Mouse (Mus musculus) midbrain, embryonic 12.5 days (tissue): ENCODE measurements around the gene Dnah10. TPM values are rescaled to one million over a fixed set of nuclear protein-coding genes. Genes with fewer than 3 reads are reported as not detected.

Experiments
- ATAC-seq: fragments of 200-750 bp; cut with Nextera tagmentation; 2 replicates; pipeline ENCODE4 v1.8.0; 2017; ENCODE audit warnings: low read depth, moderate TSS enrichment, moderate library complexity; ENCODE audit not compliant: low FRiP score
- H3K27ac ChIP-seq: fragments of 300-500 bp; sonication (generic); replicated peaks from 2 replicates; pipeline ENCODE4 v1.5.1; 2016; ENCODE audit warnings: mild to moderate bottlenecking
- H3K27me3 ChIP-seq: fragments of 300-500 bp; sonication (generic); 2 replicates; pipeline ENCODE4 v1.6.1; 2016; ENCODE audit warnings: mild to moderate bottlenecking
- H3K36me3 ChIP-seq: fragments of 300-500 bp; sonication (generic); 2 replicates; pipeline ENCODE4 v1.6.1; 2016
- H3K4me1 ChIP-seq: fragments of 300-500 bp; sonication (generic); 2 replicates; pipeline ENCODE4 v1.6.1; 2016
- H3K4me2 ChIP-seq: fragments of 300-500 bp; sonication (generic); replicated peaks from 2 replicates; pipeline ENCODE4 v1.6.1; 2016; ENCODE audit warnings: mild to moderate bottlenecking, moderate library complexity
- H3K4me3 ChIP-seq: fragments of 300-500 bp; sonication (generic); 2 replicates; pipeline ENCODE4 v1.5.1; 2016; ENCODE audit warnings: mild to moderate bottlenecking
- H3K9ac ChIP-seq: fragments of 300-500 bp; sonication (generic); replicated peaks from 2 replicates; pipeline ENCODE4 v1.6.1; 2016; ENCODE audit warnings: mild to moderate bottlenecking, moderate library complexity
- H3K9me3 ChIP-seq: fragments of 300-500 bp; sonication (generic); 2 replicates; pipeline ENCODE4 v1.6.1; 2016; ENCODE audit warnings: mild to moderate bottlenecking
- WGBS: fragments of 180-500 bp; shearing (Covaris S2); methylation state at CpG from one replicate; pipeline ENCODE4 v1.1.7; 2016; 5-methylcytosine and 5-hydroxymethylcytosine counted together
- polyA plus RNA-seq: library from polyadenylated mRNA; unstranded; fragments of >200 nt; fragmentation: Nextera tagmentation; extraction: Ambion mirVana; gene quantifications from 2 replicates; pipeline ENCODE4 v1.2.1, GENCODE M21; 2016

Dnah10 gene
- polyA plus RNA-seq, 1 experiment from 2014 or later = 0.09 TPM

DNA sequence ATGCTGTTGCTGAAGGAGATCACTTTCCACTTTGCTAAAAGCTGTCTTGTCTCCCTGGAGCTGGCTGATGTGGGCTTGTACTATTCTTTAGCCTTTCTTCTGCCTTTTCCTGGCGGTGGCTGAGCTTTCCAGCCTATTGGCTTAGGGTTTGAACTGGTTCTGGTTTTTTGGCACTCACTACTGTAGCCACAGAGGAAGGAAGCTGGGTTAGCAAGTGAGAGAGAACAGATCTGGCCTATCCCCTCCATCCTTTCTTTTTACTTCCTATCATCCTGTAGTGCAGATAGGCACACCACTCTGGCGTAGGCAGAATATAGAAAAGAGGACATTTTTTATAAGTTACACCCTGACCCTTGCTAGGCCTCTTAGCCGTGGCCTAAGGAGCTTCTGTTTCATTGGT, 148.2 kb downstream of the Dnah10 start:
- WGBS = 87% methylated on average over 3 of the region's 3 CpGs
- H3K4me2 ChIP-seq = no peak overlapping the region
- ATAC-seq = no peak
- no peak overlapping the region for H3K4me3 ChIP-seq
- no peaks in the 10 kb centered on the region for H3K27me3 ChIP-seq
- peaks cover 19% of the 10 kb centered on the region; the same call in 1 of the 2 replicates for H3K4me1 ChIP-seq
- H3K27ac ChIP-seq = no peak overlapping the region
- H3K36me3 ChIP-seq = peaks cover 46% of the 10 kb centered on the region
- H3K9ac ChIP-seq = no peak overlapping the region
- no peaks in the 10 kb centered on the region for H3K9me3 ChIP-seq

DNA sequence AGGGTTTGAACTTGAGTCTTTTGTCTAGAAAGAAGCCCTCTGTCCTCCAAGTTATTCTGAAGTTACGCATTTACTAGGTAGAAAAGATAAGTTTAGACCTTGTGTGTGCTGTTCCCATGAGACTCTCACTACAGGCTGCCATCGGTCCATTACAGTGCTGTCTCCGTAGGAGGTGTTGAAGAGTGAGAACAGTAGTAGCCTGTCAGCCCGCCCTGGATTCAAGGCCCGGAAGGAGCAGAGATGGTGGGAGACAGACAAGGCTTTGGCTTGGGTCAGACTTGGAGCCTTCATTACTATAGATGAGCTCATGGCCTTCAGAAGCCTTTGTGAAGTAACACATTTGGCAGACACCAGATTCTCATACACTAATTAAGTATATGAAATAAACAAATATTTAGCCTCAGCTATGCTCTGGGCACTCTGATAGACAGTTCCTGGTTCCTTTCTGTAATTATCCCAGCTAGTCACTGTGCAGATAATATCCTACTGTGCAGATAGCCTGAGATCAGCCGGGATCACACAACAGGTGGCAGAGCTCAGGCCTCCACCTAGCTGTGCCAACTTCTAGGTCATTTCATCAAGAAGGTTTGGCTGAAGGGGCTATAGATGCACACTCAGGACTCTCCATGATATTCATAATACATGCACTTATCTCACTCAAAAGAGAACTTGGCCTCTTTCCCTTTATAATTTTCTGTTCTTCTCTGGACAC, 149.2 kb downstream of the Dnah10 start:
- WGBS = 92% methylated on average over 6 of the region's 6 CpGs
- no peak overlapping the region for H3K9ac ChIP-seq
- no peak overlapping the region for H3K27ac ChIP-seq
- no peak overlapping the region for H3K4me3 ChIP-seq
- H3K4me1 ChIP-seq = peaks cover 15% of the 10 kb centered on the region; the same call in 1 of the 2 replicates
- no peaks in the 10 kb centered on the region for H3K27me3 ChIP-seq
- peaks cover 48% of the 10 kb centered on the region for H3K36me3 ChIP-seq
- H3K4me2 ChIP-seq = no peak overlapping the region
- no peaks in the 10 kb centered on the region for H3K9me3 ChIP-seq
- no peak for ATAC-seq

GRCm38 (mm10) chr5:124879251-124879650, 154.4 kb downstream of the Dnah10 start:
- WGBS = 93% methylated on average over 4 of the region's 4 CpGs
- no peaks in the 10 kb centered on the region for H3K9me3 ChIP-seq
- no peak overlapping the region for H3K27ac ChIP-seq
- H3K4me2 ChIP-seq = no peak overlapping the region
- H3K36me3 ChIP-seq = peaks cover 53% of the 10 kb centered on the region
- no peak for ATAC-seq
- no peak overlapping the region for H3K9ac ChIP-seq
- H3K4me1 ChIP-seq = 0 out of 2 replicates have a peak, but pooled peaks cover 7% of the 10 kb centered on the region
- no peaks in the 10 kb centered on the region for H3K27me3 ChIP-seq
- H3K4me3 ChIP-seq = no peak overlapping the region

DNA sequence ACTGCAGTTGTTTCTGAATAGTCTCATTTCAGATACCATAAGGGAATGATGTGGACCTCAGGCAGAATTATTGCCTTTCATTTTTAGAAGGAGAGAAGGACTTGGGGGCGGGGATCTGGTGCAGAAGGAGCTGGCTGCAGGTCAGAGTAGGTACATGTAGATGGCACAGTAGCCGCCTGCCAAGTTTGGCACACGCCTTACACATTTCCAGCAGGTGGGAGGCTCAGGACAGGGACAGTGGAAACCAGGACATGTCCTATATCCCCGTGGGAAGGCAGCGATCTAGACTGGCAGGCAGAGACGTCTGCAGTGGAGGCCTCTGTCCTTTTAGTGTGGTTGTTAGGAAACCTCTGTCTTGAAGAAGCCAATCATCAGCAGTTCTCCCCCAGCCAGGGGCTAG, 154.9 kb downstream of the Dnah10 start:
- H3K27me3 ChIP-seq = no peaks in the 10 kb centered on the region
- no peak for ATAC-seq
- peaks cover 53% of the 10 kb centered on the region for H3K36me3 ChIP-seq
- WGBS = 86% methylated on average over 6 of the region's 6 CpGs
- no peak overlapping the region for H3K9ac ChIP-seq
- no peak overlapping the region for H3K27ac ChIP-seq
- H3K4me3 ChIP-seq = no peak overlapping the region
- H3K4me2 ChIP-seq = no peak overlapping the region
- H3K4me1 ChIP-seq = 0 out of 2 replicates have a peak, but pooled peaks cover 7% of the 10 kb centered on the region
- no peaks in the 10 kb centered on the region for H3K9me3 ChIP-seq

DNA sequence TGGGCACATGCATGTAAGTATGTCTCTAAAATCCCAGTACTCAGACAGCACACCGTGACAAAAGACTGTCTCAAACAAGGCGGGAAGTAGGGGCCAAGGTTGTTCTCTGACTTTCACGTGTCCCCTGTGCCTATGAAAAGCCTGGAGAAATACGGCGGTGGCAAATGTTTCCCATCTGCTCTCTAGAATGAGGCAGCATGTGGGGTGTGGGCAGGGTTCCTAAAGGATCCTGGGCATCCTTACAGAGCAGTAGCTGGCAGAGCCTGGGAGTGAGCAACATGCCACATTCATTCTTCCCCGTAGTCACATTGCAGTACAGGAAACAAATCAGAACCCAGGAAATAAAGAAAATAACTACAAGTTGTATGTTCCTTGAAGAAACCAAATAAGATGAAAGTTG, 159.0 kb downstream of the Dnah10 start:
- Histone ChIP-seq H3K9ac (no peak overlapping the region), H3K27ac (no peak overlapping the region), H3K9me3 (no peaks in the 10 kb centered on the region), H3K4me2 (no peak overlapping the region), H3K36me3 (peaks cover 65% of the 10 kb centered on the region), H3K4me1 (no peaks in the 10 kb centered on the region), H3K27me3 (no peaks in the 10 kb centered on the region), H3K4me3 (no peak overlapping the region)
- WGBS = 90% methylated on average over 6 of the region's 6 CpGs
- no peak for ATAC-seq

Other genes with a start within 250 kb of the Dnah10 start
- gene Rilpl2, start 246.7 kb upstream of the Dnah10 start, polyA plus RNA-seq = 19.0 and 20.3 TPM in 2 replicates
- 26.2 and 28.9 TPM in 2 replicates for gene Snrnp35, start 242.0 kb upstream of the Dnah10 start, polyA plus RNA-seq
- 17.0 and 17.6 TPM in 2 replicates for gene Rilpl1, start 193.7 kb upstream of the Dnah10 start, polyA plus RNA-seq
- gene Tmed2, start 184.4 kb upstream of the Dnah10 start, polyA plus RNA-seq = 376 and 388 TPM in 2 replicates
- 21.0 and 22.0 TPM in 2 replicates for gene Ddx55, start 172.2 kb upstream of the Dnah10 start, polyA plus RNA-seq
- 71.2 and 75.7 TPM in 2 replicates for gene Eif2b1, start 146.0 kb upstream of the Dnah10 start, polyA plus RNA-seq
- gene Gtf2h3, start 145.9 kb upstream of the Dnah10 start, polyA plus RNA-seq = 72.4 and 74.3 TPM in 2 replicates
- 50.3 and 59.6 TPM in 2 replicates for gene Atp6v0a2, start 96.5 kb upstream of the Dnah10 start, polyA plus RNA-seq
- 20.8 and 21.3 TPM in 2 replicates for gene Ccdc92, start 137.3 kb downstream of the Dnah10 start, polyA plus RNA-seq
- gene Zfp664, start 137.6 kb downstream of the Dnah10 start, polyA plus RNA-seq = 171 and 173 TPM in 2 replicates